Mouse (Mus musculus): ENCODE results near the gene Tnfrsf12a.

GRCm38 (mm10) chr17:23665511-23665910 is 11.8 kb downstream of the Tnfrsf12a start:
- TF ChIP-seq CTCF (IDR thresholded peaks at IDR 0.05; ENCODE audit: low read depth, low read length) = no peak
- no peak for TF ChIP-seq POLR2A (IDR thresholded peaks at IDR 0.05; ENCODE audit: borderline replicate concordance, low read depth, low read length)
